Mouse (Mus musculus): ENCODE data around the gene Mgat4b.

Gene Mgat4b

DNA sequence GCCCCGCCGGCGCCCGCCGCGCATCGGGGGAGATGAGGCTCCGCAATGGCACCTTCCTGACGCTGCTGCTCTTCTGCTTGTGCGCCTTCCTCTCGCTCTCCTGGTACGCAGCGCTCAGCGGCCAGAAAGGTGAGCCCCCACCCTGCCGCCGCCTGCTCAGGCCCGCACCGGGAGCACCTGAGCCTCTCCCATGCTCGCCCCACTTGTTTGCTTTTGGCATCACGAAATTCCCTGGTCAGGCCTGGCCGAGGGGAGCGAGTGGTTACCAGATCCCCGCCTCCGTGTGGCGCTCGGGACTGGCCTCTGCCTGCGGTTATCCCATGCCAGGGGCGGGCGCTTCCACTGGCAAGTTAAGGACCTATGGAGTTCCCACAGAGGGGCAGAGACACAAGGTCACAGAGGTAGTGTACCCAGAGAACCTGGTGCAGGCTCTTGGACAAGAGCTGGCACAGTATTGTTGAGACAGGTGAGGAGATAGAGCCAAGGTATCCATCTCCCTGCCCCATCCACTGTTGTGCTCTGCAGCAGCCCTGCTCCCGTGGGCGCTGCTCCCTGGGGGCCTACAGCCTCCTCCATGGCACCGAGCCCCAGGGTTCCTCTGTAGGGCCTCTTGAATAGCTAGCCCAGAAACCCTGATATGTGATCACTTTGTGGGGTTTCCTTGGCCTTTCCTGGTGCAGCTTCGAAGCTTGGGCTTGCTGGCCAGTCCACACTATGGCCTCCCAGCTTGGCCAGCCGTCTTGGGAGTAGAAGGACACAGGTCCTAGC, 15.1 kb downstream of the Mgat4b start:
- DNase-seq (ENCODE audit: low read depth, low spot score) = no peak

DNA sequence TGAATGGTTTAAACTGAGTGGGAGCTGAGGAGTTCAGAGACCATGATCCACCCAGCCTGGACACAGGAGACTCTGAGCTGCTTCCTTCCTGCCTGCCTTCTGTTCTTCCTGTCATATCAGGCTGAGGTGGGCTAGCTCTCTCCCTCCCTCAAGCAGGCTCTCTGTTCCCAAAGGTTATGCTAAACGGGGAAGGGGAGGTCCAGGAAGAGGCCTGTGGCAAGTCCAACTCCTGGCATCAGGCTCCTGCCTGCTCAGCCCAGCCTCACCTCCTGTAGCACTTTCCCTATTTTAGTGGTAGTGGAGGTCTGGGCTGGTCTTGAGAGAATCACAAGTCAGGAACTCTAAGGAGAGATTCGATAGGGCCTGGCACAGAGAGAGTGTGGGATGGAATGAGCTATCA, 15.7 kb downstream of the Mgat4b start:
- no peak for DNase-seq (ENCODE audit: low read depth, low spot score)

DNA sequence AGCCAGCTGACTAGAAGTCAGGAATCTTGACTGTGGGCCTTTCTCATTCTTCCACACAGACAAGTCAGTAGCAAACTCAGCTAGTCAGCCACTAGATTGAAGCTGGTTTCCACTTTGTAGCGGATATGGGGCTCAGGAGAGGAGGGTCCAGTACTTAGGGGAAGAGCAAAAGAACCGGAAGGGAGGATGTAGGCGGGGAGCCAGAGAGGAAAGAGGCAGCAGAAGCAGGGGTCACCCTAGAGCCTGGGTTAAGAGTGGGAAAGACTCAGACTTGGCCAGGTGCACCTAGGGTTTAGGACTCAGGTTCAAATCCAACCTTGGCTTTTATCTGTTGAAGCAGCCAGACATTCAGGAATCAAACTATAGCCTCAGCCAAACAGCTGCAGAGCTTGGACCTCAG, 16.5 kb downstream of the Mgat4b start:
- DNase-seq (ENCODE audit: low read depth, low spot score) = no peak

DNA sequence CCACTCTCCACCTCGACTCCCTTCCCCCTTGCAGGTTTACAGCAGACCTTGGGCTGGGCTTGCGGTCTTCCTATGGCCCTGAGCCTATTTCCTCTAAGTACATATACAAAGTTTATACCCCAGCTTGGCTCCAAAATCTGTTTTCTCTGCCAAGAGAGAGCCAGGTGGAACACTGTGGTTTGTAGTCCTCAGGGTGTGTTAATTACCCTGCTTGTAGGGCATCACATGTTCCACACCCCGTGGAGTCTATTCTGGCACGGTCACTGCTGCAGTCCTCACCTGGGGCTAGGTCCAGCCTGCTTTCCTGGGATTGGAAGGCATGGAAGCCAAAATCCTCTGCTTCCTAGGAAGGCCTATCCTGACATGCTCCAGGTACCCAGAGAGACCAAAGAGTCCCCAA, 17.0 kb downstream of the Mgat4b start:
- DNase-seq (ENCODE audit: low read depth, low spot score) = no peak

DNA sequence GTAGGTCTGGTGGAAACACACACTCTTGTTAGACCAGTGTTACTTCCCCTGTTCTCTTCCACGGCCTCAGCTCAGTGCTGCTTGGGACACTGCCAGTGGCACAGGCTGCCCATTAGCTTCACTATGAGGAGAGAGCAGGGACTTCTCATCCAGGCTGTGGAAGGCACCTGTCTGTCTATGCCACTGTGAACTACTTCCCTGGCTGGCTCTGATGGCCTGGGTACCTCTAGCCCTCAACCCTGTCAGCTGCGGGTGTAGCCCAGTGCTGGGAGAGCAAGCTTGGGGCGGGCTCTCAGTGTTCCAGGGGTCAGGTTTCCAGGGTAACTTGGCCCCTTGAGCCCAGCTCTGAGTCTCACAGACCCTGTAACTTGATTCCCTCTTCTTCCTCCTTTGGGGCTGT, 18.1 kb downstream of the Mgat4b start:
- no peak for DNase-seq (ENCODE audit: low read depth, low spot score)

DNA sequence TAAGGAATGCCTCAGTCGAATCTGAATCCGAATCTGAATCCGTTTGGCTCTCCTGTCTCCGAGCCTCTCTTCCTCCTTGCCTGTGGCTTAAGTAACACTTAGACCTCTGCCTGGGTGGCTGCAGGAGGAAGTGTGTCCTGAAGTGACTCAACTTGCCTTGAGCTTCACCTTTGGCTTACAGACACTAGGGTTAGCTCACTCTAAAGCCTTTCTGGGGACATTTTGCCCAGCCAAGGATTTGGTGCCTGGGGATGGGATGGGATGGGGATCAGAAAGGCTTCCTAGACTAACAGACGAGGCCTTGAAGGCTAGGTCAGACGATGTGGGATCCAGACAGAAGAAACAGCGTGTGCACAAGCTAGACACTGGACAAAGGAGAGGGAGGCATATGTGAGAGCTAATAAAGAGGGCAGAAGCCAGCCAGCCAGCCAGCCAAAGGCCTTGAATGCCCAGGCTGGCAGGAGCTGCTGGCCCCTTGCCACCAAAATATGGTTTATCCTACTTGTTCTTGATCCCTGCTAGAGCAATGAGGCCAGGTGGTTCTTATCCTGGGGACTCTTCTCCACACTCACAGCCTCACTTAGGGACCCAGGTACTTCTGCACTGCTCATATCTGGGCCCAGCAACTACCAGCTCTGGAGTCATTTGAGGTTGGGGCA, 18.7 kb downstream of the Mgat4b start:
- DNase-seq (ENCODE audit: low read depth, low spot score) = no peak

DNA sequence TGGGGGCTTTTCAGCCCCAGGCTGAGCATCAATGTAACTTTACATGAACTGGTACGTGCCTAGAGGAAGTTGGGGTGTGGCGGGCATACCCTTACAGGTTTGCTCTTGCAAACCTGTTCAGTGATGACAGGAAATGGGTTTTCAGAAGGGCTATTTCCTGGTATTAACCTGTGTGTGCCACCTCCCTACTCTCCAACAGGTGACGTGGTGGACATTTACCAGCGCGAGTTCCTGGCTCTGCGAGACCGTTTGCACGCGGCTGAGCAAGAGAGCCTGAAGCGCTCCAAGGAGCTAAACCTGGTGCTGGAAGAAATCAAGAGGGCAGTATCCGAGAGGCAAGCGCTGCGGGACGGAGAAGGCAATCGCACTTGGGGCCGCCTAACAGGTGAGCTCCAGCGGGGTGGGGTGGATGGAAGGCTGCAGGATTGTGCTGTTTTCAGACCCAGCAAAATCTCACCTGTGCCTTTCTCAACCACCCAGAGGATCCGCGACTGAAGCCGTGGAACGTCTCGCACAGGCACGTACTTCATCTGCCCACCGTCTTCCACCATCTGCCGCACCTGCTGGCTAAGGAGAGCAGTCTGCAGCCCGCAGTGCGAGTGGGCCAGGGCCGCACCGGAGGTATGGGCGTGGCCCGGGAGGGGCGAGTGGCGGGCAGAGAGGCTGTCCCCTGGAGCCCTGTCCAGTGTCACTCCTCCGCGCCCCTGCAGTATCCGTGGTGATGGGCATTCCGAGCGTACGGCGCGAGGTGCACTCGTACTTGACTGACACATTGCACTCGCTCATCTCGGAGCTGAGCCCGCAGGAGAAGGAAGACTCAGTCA, 20.0 kb downstream of the Mgat4b start:
- no peak for DNase-seq (ENCODE audit: low read depth, low spot score)

DNA sequence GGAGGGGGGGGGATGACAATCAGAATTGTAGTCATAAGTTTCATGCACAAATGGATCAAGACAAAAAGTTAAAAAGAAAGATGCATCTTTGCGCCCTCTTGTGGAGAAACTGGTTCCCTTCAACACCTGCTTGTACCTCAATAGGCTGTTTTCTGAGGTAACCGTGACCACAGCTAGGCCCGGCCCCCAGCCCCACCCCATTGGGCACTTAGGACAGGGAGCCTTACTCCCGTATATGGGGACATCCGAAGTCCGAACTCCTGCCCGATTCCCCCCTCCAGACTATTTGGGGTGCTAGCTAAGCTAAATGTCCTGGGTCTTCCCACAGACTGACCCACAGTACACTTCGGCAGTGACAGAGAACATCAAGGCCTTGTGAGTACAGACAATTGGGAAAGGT, 20.7 kb downstream of the Mgat4b start:
- DNase-seq (ENCODE audit: low read depth, low spot score) = peak; percentile 63

DNA sequence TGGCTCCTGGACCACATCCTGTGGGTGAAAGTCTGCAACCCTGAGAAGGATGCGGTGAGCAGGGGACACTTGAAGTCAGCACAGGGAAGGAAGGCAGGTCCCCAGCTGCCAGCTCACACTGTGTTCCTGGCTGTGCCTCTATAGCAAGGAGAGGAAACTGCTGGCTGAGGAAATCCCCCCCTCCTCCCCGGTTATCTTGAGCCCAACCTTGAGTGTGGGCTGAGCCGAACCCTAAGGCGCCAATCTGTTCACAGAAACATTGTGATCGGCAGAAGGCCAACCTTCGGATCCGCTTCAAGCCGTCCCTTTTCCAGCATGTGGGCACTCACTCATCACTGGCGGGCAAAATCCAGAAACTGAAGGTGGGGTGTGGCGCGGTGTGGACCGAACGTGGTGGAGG, 22.3 kb downstream of the Mgat4b start:
- DNase-seq (ENCODE audit: low read depth, low spot score) = peak; percentile 55

DNA sequence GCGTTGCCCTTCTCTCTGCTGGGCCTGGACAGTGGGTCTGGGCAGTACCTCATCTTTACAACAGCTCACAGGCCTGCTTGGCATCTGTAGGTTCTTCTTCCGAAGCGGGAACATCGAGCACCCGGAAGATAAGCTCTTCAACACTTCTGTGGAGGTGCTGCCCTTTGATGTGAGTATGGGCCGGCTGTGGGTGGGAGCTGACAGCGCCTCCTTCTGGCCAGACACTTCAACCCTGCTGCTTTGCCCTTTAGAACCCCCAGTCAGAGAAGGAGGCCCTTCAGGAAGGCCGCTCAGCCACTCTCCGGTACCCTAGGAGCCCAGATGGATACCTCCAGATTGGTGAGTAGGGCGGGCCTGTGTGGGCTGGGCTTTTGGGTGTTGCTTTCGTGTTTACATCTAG, 23.3 kb downstream of the Mgat4b start:
- no peak for DNase-seq (ENCODE audit: low read depth, low spot score)

DNA sequence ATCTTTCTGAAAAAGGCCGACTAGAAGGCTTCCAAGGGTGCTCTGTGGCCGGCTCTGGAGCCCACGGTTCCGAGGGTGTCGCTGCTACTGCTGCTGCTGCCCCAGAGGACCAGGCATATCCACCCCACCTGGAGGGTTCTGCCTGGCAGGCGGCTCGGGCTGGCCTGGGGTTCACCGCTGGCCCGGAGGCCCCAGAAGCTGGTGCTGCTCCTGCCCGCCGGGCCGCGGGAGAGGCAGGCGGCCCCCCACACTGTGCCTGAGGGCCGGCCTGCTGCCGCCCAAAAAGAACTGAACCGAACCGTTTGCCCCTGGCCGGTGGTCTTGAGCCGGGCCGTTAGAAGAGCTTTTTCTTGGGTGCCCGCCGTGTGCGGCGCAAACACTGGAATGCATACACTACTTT, 23.9 kb downstream of the Mgat4b start:
- no peak for DNase-seq (ENCODE audit: low read depth, low spot score)

DNA sequence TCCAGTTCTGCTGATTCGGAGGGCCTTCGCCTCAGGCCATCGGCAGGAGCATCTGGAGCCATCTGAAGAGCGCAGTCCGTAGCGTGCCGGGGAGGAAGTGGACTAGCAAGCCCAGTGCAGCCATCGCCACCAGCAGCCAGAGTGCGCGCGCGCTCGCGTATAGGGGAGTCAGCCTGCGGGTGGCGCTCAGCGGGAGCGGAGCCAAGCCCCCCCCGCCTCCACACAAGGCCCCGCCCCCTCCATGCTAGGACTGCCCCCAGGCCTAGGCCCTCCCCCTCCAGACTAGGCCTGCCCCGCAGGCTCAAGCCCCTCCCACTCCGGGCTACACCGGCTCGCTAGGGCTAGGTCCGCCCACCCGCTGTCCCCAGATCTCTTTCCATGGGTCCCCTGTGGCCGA, 25.8 kb downstream of the Mgat4b start:
- DNase-seq (ENCODE audit: low read depth, low spot score) = peak; percentile 75

DNA sequence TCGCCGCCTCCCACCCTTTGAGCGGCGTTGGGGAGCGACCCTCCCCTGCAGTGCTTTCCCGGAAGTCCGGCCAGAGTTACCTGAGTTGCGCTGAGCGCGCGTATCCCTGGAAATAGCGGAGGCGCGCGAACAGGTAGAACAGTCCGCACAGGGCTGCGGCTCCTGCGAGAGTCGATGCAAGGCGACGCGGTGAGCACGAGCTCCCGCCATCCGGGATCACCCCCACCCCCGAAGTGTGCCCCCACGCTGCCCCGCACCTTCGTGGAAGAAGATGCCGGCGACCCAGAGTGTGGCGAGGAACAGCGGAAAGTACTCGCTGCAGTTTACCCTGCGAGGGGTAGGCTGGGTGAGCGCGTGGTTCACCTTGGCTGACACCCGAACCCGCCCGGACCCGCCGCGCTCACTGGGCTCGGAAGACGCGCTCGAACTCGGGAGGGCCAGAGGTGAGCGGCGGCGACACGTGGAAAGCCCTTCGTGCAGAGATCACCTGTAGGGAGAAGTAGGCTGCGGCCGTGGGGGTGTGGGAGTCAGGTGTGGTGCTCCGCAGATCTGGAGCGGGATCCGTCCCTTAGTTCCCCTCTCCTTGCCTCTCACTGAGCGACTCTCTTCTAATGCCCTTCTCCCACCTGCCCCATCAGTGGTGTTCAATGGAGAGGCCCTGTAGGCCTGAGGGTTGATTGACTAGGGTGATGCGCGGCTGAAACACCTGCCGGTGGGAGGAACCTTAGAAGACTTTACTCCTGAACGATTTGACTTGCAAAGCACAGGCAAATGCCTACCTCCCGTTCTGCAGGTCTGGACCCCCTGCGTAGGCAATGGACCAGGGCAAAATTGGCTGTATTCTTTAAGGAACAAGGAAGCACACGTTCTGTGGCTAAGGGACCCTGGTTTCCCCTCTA, 26.5 kb downstream of the Mgat4b start:
- DNase-seq (ENCODE audit: low read depth, low spot score) = no peak

DNA sequence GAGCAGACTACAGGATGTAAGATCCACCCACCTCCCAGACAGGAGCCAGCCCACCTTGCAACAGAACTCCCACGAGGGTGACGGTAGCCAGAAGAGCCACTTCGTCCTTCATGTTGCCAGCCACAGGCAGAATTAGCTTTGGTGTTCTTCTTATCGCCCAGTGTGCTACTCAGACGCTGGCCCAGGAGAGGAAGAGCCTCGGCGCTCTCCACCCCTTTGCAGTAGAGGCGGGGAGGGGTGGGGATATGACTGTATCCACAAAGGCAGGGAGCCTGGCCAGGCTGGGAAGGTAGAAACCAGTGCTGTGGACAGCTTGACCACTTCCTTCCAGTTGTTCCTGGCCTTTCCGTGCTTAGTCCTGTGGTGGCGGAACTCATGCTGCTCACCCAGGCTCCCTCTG, 27.6 kb downstream of the Mgat4b start, which contains the start of gene Ltc4s:
TSS of gene Ltc4s (minus strand) at position 293 of the 400 bp plus-strand sequence.
- no peak for DNase-seq (ENCODE audit: low read depth, low spot score)

DNA sequence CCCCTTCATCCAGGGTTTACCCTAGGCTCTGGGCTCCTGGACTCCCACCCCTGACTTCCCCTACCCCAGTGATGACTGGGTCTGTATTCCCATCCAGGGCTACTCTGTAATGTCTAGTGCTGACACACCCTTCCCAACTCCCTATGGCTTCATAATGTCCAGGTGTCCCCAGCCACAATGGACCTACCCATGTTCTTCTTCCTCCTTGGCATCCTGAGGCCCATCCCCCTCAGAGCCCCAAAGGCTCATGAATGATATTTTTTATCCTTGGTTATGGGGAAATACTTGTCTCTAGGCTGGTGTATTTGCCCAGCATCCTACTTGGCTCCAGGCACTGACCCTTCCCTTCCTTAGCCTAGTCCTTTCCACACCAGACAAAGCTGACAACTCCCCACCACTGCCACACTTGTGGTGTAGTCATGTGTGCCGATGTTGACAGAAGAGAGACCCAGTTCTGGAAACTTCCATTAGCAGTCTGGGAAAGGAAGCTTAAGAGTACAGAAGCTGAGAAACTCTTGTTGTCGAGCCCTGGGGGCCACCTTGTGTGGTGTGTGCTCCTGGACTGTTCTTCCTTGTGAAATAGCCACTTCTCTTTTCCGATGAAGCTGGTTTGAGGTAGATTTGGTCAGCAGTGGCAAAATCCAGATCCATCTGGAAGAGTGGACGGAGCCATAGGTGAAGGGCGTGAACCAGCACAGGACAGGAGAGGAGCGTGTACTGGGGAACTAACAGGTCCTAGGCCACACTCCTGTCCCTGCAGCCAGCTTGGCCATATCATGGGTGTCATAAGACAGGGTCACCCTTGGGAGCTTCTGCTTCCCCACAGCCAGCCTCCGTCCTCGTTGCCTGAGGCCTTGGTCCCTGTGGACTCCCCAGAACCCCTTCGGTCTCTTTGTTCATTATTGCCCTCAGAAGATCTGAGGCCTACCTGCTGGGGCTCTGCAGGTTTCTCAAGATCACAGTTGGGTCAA, 28.4 kb downstream of the Mgat4b start:
- DNase-seq (ENCODE audit: low read depth, low spot score) = no peak

DNA sequence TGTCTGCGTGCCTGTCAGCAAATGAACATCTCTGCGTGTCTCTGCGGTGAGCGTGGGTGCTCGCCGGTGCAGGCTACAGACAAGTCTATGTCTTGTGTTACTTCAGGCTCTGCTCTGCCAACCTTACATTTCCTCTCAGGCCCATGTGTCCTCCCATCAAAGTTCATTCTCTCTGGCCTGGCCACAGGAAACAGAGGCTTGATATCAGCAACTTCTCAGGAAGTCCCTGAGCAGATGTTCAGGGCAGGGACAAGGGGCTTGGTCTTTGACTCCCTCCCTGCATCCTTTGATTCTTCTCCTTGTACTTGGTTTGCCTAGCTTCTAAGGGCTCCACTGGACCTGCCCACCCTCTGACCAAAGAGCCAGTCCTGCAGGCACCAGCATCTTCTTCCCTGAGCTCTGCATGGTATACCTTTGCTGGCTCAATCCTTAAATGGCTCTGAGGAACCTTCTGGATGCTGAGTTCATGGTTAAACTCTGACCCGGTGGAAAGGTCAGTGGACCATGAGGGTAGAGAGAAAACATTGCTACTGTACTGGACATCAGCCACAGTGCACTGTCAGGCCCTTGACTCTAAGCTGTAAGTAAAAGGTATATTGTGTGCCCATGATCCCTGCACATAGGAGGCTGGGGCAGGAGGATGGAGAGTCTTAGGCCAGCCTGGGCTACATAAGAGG, 29.7 kb downstream of the Mgat4b start:
- no peak for DNase-seq (ENCODE audit: low read depth, low spot score)

DNA sequence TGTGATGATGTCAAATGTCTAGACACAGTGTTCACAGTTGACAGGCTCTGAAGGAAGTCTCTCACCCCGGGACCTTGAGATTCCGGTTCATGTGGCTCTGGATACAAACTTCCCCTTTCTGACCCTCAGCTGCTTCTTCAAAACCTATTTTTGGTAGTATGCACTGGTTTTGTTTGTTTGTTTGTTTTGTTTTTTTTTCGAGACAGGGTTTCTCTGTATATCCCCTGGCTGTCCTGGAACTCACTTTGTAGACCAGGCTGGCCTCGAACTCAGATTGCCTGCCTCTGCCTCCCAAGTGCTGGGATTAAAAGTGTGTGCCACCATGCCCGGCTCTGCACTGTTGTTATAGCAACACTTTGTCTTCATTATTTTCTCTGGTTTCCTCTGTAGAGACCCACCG, 33.2 kb downstream of the Mgat4b start:
- no peak for DNase-seq (ENCODE audit: low read depth, low spot score)

DNA sequence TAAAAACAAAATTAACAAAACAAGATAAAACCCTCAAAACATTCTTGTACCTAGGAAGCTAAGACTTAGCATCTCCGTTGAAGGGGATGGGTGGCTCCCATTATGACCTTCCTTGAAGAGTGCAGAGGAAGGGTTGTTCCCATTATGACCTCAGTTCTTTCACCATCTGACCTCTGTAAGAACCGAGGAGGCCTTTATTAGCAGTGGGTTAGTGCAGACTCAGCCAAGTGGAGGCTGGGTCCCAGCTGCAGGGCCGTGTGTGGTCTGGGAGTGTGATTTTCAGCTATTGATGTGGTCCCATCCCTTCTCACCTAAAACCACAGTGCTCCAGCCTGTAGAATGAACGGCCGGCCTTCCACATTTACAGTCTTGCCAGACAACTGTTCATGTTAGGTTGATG, 34.6 kb downstream of the Mgat4b start:
- no peak for DNase-seq (ENCODE audit: low read depth, low spot score)

DNA sequence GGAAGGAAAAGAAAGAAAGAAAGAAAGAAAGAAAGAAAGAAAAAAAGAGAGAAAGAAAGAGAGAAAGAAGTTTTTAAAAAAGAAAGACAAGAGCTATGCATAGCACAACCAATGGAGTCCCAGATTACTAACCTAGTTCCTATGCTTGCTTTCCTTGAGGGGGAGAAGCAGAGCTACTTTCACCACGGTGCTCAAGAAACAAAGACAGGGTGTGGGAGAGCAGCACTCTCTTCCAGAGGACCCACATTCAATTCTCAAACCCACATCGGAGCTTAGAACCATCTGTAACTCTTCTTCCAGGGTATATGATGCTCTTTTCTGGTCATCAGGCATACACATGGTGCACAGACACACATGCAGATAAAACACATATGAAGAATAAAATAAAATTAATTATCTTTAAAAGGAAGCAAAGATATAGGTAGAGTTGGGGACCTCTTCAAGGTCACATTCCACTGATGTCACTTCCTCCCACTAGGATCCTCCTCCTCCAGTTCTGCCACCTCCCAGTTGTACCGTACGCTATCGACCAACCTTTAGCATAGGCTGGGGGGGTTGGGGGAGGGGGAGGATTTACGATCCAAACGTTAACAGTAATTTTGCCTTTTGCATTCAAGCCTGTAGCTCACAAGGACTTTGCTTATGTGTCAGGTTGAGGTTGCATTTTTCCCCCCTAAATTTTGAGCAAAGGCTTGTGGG, 37.9 kb downstream of the Mgat4b start:
- no peak for DNase-seq (ENCODE audit: low read depth, low spot score)
